22 mouse cellular contexts compared by ENCODE assay signal in genomic region chr19:55759006-55759405, GRCm38 (mm10).
"Had no signal": no experiment of that assay in that cellular context is flagged by ENCODE, and none has a peak within 500 bp of the region (broad histone marks: within the 10 kb centered on the region; RNA-seq: fewer than 3 reads in every experiment).

No protein-coding gene starts in this region.

- H3K27me3 ChIP-seq: heart, embryonic 13.5 days; heart, embryonic 15.5 days; hindbrain, embryonic 15.5 days; limb, embryonic 13.5 days; limb, embryonic 15.5 days had no signal

- H3K9ac ChIP-seq: heart, embryonic 13.5 days; heart, embryonic 15.5 days; hindbrain, embryonic 13.5 days; hindbrain, embryonic 15.5 days; limb, embryonic 13.5 days; limb, embryonic 15.5 days; liver, embryonic 12.5 days; liver, embryonic 14.5 days had no signal

- H3K36me3 ChIP-seq: hindbrain, embryonic 15.5 days had no signal

- H3K9me3 ChIP-seq: heart, embryonic 13.5 days; heart, embryonic 15.5 days; hindbrain, embryonic 13.5 days; hindbrain, embryonic 15.5 days; limb, embryonic 15.5 days; liver, embryonic 12.5 days had no signal

- H3K4me2 ChIP-seq: heart, embryonic 11.5 days; heart, embryonic 13.5 days; heart, embryonic 15.5 days; hindbrain, embryonic 13.5 days; hindbrain, embryonic 15.5 days; limb, embryonic 13.5 days; limb, embryonic 15.5 days; liver, embryonic 12.5 days had no signal

- ATAC-seq: forebrain, embryonic 16.5 days; hindbrain, postnatal 0 days; intestine, embryonic 16.5 days; liver, embryonic 12.5 days had no signal

- H3K4me3 ChIP-seq: heart, adult 2 months; heart, embryonic 13.5 days; heart, embryonic 15.5 days; hindbrain, embryonic 13.5 days; hindbrain, embryonic 15.5 days; limb, embryonic 13.5 days; limb, embryonic 15.5 days; liver, embryonic 12.5 days had no signal

- H3K27ac ChIP-seq: heart, adult 2 months; heart, embryonic 13.5 days; heart, embryonic 15.5 days; hindbrain, embryonic 13.5 days; hindbrain, embryonic 15.5 days; hindbrain, postnatal 0 days; limb, embryonic 13.5 days; limb, embryonic 15.5 days; liver, embryonic 12.5 days; liver, embryonic 14.5 days had no signal

- DNase-seq: gastrocnemius, postnatal 10 days; gastrocnemius, postnatal 25 days; heart, adult 11 months; heart, adult 2 months; heart, postnatal 14 days; heart, postnatal 36 days; layer of hippocampus, adult 9-11 months; layer of hippocampus, postnatal 36 days; left cerebral cortex, postnatal 4 days; lung, adult 18-20 months had no signal
